Mouse (Mus musculus) R1 (cell line): ENCODE results near the gene Ndufv3.
A peak's percentile ranks its signal among the peaks of the same experiment; 100 is the strongest.

Source experiments
- DNase-seq: peaks from one replicate; pipeline ENCODE4 v3.0.0-alpha.2; 2018; ENCODE audit warnings: low read depth, low spot score

Gene Ndufv3

GRCm38 (mm10) chr17:31519946-31520838, at the start of gene Ndufv3, which contains the start of gene Wdr4:
Gene Ndufv3, plus strand, starts transcription at chr17:31520115.
Gene Wdr4, minus strand, starts transcription at chr17:31519980.
- DNase-seq, result peak; percentile 100

- no peak for DNase-seq
These were observed 49.0 kb upstream of the Ndufv3 start for GRCm38 (mm10) chr17:31470766-31471418.

- no peak for DNase-seq
These were observed 45.5 kb upstream of the Ndufv3 start for GRCm38 (mm10) chr17:31474388-31474787.

- DNase-seq, result peak; percentile 68
These were observed 41.3 kb upstream of the Ndufv3 start for GRCm38 (mm10) chr17:31478606-31479005.

- DNase-seq, result peak; percentile 52
These were observed 40.6 kb upstream of the Ndufv3 start for GRCm38 (mm10) chr17:31479108-31479844.

GRCm38 (mm10) chr17:31486616-31487198, 33.2 kb upstream of the Ndufv3 start:
- DNase-seq, result no peak

- DNase-seq, result peak; percentile 48
These were observed 32.4 kb upstream of the Ndufv3 start for GRCm38 (mm10) chr17:31487433-31488060.

- DNase-seq, result no peak
These were observed 28.6 kb upstream of the Ndufv3 start for GRCm38 (mm10) chr17:31491355-31491754.

GRCm38 (mm10) chr17:31492416-31492815, 27.5 kb upstream of the Ndufv3 start:
- peak; percentile 86 for DNase-seq

- no peak for DNase-seq
These were observed 24.9 kb upstream of the Ndufv3 start for GRCm38 (mm10) chr17:31494989-31495388.

GRCm38 (mm10) chr17:31497726-31498125, 22.2 kb upstream of the Ndufv3 start:
- DNase-seq, result no peak

GRCm38 (mm10) chr17:31499725-31500124, 20.2 kb upstream of the Ndufv3 start:
- DNase-seq, result no peak

GRCm38 (mm10) chr17:31500416-31500815, 19.5 kb upstream of the Ndufv3 start:
- DNase-seq, result no peak

- DNase-seq, result no peak
These were observed 19.0 kb upstream of the Ndufv3 start for GRCm38 (mm10) chr17:31500908-31501307.

- no peak for DNase-seq
These were observed 17.5 kb upstream of the Ndufv3 start for GRCm38 (mm10) chr17:31502261-31502927.

GRCm38 (mm10) chr17:31503337-31503736, 16.6 kb upstream of the Ndufv3 start:
- no peak for DNase-seq

GRCm38 (mm10) chr17:31503936-31504335, 16.0 kb upstream of the Ndufv3 start:
- peak; percentile 56 for DNase-seq

- DNase-seq, result peak; percentile 31
These were observed 14.9 kb upstream of the Ndufv3 start for GRCm38 (mm10) chr17:31505013-31505412.

GRCm38 (mm10) chr17:31506282-31506681, 13.6 kb upstream of the Ndufv3 start:
- no peak for DNase-seq

GRCm38 (mm10) chr17:31510944-31511343, 9.0 kb upstream of the Ndufv3 start:
- DNase-seq, result peak; percentile 62
